Mouse (Mus musculus) cerebellum, adult (tissue): Measurements from ENCODE around the gene Slc41a3.

Experiments used
- ATAC-seq: cut with Nextera tagmentation; 2 replicates; pipeline ENCODE4 v1.9.2; 2017; ENCODE audit warnings: mild to moderate bottlenecking, moderate library complexity, mixed read lengths; ENCODE audit not compliant: insufficient number of reproducible peaks, low FRiP score, low TSS enrichment

The Slc41a3 gene

GRCm38 (mm10) chr6:90604533-90605297 is at the start of gene Slc41a3:
Gene Slc41a3, plus strand, starts transcription at chr6:90604725.
- ATAC-seq = peak; percentile 70

DNA sequence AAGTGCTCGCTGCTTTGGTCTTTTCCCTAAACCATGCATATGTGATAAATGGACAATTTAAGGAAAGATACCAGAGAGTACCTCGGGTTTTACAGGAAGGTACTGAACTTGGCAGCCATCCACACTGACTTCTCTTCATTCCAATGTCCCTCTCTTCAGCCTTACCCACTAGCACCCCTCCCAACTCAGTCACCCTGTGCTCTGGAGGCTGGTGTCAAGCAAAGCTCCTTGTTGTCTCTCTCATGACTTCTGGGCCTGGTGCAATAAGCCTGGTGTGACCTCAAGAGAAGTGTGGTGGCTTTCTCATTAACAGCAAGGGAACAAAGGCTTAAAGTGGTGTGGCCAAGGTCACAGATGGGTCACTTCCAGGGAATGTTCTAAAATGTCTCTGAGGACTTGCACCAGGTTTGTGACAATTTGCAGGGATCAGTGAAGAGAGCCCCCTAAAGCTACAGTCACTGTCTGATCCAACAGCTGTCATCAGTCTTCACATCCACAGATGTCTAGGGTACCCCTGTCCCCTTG is 47.9 kb upstream of the Slc41a3 start:
- ATAC-seq = no peak

DNA sequence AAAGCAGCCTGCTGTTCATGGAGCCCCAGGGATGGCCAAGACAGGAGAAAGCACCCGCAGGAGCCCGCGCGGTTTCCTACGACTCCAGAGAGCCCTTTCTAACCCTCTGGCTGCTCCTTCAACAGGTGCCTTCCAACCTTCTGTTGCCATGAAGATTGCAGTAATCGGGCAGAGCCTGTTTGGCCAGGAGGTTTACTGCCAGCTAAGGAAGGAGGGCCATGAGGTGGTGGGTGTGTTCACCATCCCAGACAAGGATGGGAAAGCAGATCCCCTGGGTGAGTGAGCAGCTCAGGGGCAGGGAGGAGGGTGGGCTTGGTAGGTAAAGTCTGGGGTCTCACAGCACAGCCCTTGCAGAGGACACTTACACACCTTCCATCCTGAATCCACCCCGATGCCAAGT is 47.4 kb upstream of the Slc41a3 start:
- no peak for ATAC-seq

GRCm38 (mm10) chr6:90557829-90558693 is 46.5 kb upstream of the Slc41a3 start:
- no peak for ATAC-seq

DNA sequence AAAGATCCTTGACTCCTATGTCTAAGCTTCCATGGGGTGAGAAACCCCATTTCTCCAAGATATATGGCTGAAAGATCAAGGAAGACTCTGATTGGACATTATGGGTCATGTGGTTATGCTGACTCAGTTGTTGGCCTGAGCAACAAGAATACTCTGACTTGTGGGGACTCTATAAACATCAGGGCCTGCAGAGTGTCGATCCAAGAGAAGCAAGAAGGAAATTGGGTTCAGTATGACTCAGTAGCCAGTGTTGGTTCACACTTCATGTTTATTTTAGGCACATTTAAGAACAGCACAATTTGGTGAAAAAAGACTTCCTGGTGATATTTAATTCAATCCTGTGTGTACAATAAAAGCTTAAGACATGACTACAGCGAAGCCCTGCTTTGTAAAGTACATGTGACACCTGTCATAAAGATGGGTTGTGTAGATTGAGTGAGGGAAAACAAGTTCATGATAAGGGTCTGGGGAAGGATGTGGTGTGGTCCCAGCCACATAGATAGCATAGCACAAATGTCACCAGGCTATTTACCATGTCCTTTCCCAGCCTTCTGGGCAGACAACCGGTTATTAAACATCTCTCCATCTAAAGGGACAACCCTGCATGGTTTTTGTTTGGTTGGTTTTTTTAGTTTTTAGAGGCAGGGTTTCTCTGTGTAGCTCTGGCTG is 44.0 kb upstream of the Slc41a3 start:
- no peak for ATAC-seq

- no peak for ATAC-seq
These were observed 43.2 kb upstream of the Slc41a3 start for GRCm38 (mm10) chr6:90561234-90561781.

DNA sequence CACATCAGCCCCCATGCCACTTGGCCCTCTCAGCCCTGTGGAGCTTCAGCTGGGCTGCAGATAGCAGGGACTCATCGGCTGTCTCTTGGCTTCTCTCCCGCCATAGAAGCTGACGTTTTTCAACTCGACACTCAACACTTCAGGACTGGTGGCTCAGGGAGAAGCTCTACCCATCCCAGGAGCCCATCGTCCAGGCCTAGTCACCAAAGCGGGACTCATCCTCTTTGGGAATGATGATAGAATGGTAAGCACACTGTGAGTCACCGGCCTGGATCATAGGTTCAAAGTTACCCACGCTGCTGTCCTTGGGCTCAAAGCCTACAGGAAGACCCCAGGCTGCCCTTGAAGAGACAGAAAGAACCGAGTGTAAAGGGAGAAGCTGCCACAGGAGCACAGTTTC is 40.3 kb upstream of the Slc41a3 start:
- ATAC-seq = no peak

DNA sequence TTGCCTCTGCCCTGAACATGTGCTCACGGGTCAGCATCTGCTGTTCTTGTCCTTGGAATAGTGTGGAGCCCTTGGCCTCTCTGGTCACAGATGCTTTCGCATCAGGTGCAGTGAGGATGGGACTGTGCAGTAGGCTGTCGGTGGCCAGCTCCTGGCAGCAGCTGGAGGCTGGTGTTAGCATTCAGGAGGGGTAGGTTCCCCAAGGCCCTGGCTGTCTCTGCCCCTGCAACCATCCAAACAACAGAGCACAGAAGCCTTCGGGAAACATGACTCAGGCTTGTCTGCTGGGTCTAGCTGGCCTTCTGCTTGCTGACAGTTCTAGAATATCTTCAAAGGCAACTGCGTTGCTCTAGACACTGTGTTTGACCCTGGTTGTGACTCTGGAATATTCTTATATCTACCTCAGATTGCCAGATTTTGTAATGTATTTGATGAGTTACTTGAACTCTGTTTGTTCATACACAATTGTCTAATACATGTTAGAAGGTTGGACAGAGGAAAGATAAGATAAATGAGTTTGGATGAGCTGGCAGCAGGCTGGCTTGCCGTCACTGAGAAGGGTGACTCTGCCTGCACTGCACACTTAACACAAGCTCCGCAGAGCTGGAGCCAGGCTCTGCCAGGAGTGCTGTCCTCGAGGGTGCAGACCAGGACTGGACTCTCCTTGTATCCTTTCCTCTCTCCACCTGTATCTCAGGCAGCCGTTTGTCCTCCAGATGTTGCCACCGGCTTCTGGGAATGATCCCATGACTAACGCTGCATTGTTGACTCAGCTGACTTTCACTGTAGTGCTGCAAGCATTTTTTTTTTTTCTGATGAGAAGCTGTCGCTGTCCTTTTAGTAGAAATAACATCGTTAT is 38.9 kb upstream of the Slc41a3 start:
- no peak for ATAC-seq

GRCm38 (mm10) chr6:90567486-90567885 is 37.0 kb upstream of the Slc41a3 start:
- no peak for ATAC-seq

DNA sequence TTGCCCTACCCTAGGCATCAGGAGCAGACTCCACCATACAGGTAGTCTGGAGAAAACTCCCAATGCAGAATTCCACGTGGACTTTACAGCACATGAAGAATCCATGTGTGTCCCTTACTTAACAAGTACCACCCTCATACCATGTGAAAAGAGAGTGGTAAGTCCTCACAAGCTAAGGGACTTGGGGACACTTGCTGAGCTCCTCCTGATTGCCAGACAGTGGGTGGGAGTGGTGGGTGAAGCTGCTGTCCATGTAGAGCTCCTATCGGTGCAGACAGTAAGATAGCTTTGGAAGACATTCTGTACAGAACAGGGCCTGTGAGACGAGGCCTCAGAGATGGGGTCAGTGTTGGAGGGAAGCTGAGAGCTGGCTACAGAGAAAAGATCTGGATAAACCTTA is 36.6 kb upstream of the Slc41a3 start:
- no peak for ATAC-seq

GRCm38 (mm10) chr6:90568721-90569120 is 35.8 kb upstream of the Slc41a3 start:
- no peak for ATAC-seq

DNA sequence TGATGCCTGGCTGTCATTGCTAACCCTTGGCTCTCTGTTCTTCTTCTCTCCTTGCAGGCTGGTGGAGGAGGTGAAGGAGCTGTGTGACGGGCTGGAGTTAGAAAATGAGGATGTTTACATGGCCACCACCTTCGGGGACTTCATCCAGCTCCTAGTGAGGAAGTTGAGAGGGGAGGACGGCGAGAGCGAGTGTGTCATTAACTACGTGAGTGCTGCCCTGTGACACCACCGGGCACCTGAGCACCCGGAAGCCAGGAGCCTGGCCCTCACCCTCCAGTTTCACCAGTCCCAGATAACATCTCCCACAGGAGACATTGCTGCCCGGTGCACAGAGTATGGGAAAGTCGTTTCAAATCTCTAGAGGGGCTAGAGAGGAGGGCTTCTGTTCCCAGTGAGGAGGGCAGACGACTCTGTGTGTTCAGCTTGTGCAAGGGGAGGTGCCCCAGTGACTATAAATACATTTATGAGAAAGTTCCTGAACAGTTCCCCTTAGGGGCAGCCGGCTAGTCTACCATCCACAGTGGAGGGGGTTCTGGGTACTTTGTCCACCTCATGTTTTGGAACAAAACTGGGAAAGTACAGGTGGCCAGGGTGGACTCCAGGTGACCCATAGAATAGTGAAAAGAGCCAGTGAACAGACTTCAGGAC is 34.7 kb upstream of the Slc41a3 start:
- ATAC-seq = no peak

DNA sequence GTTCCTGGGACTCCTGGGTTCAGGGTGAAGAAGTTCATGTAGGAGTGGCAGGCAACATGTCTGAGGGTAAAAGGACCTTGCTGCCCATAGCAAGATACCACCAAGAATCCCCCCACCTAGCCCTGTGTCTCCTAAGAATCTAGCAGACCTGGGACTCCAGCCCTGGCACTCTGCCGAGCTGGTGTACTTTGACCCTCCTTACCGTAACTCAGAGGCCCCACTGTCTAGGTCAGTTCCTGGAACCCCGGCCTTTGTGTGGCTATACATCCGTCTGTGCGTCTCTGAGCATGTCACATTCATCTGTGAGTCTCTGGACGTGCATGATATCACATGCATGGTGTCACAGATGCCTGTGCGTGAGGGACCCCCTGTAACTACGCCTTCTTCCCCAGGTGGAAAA is 34.1 kb upstream of the Slc41a3 start:
- no peak for ATAC-seq

- ATAC-seq = peak; percentile 75
These were observed 29.2 kb upstream of the Slc41a3 start for GRCm38 (mm10) chr6:90575261-90575715.

- no peak for ATAC-seq
These were observed 26.4 kb upstream of the Slc41a3 start for GRCm38 (mm10) chr6:90578174-90578573.

DNA sequence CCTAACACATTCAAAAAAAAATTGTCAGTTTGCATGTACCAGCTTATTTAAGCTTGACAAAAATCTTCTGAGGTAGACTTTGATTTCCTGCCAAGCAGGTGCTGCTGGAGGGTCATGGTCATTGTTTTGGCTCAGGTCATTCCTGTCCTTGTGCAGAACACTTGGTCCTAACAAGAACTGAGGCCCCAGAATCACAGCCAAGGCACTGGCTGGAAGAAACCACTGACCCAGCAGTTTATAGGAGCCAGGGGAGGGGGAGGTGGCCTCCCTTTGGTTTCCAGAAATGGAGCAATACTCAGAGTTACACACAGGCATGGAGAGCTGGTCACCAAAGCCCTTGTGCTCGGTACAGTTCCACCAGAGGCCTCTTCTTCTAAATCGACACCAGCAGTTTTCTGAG is 22.2 kb upstream of the Slc41a3 start:
- ATAC-seq = no peak

- ATAC-seq = no peak
These were observed 16.4 kb upstream of the Slc41a3 start for GRCm38 (mm10) chr6:90588113-90588512.

DNA sequence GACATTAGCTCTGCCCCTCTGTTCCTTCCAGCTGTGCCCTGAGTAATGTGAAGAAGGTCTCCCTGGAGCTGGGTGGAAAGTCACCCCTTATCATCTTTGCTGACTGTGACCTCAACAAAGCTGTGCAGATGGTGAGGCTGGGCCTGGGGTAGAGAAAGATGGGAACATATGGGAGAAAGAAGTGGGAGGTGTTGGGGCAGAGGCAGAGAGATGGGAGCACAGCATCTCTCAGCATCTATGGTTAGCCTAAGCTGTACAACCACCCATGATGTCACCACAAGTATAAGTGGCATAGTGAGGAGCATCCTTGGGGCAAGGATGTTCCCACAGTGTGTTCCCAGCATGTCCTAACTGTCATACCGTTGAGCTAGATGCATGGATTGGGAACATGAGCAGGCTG is 13.8 kb upstream of the Slc41a3 start:
- ATAC-seq = no peak

- no peak for ATAC-seq
These were observed 9.6 kb upstream of the Slc41a3 start for GRCm38 (mm10) chr6:90594972-90595371.
